Mouse (Mus musculus) C2C12 (cell line): ENCODE measurements at regions not wholly inside any gene's neighbourhood (a gene's known extent, or its start where the extent isn't known, plus 50 kb on each side); places are given as distances from the start of the nearest gene placed in this dataset.

Experiments used
- CTCF ChIP-seq: IDR thresholded peaks from one replicate; pipeline ENCODE4 v1.5.1; 2011; ENCODE audit not compliant: control insufficient read depth, insufficient read depth, insufficient read length
- USF1 ChIP-seq: IDR thresholded peaks from one replicate; pipeline ENCODE4 v1.6.1; 2011; ENCODE audit warnings: low read depth, mild to moderate bottlenecking, control low read depth, moderate library complexity

- TF ChIP-seq CTCF = no peak
- TF ChIP-seq USF1 = no peak
These were observed 153.6 kb upstream of the Nrp1 start for GRCm38 (mm10) chr8:128204803-128205202.
